Mouse (Mus musculus): Measurements from ENCODE around the gene Gm20388.
"Not testable (repeated sequence)": the region's sequence is repeated elsewhere in the genome, so short reads cannot be mapped to it uniquely, and the experiment has no call there.

The Gm20388 gene

DNA sequence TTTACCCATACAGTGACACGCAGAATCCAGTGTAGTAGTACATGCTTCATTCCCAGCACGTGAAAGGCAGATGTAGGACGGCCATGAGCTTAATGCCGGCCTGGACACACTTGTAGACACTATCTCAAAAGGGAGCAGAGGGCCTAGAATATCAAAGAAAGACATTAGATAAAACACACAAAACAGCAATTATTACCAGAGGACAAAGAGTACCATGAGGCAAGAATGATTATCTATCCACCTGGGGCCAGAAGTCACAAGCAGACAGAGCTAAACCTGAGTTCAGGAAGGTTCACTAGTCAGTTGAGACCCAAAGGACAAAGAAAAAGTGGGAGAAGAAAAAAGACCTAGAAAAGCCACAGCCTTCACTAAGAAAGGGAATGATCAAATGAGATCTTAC lies 3106.5 kb downstream of the Gm20388 start:
- no peak for DNase-seq (ENCODE audit: extremely low spot score)

DNA sequence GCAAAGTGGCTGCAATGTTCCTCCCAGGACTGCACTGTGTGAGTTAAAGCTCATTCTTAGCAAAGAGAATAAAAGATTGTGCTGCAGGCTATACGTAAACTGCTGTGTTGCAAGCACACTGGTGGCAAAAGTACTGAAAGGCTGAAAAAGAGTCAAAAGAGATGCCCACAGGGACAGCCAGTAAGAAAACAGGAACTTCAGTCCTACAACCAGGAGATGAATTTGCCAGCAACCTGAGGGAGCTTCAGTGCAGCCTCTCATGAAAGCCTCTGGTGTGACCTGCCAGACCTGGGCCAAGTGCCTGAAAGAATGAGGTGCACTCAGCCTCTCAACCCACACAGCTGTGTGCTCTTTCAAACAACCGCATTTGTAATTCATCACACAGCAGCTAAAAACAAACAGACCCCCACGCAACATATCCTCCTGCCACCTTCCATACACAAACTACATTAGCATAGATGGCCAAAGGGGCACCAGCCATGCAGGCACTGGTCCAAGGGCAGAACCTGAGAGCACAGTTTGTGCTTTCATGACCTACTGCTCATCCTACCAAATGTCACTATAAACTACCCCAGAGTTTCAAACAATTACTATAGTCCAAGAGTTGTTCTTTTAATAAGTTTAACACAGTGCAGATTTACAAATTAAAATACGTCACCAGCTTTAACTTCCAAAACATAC lies 3108.0 kb downstream of the Gm20388 start:
- no peak for DNase-seq (ENCODE audit: extremely low spot score)

DNA sequence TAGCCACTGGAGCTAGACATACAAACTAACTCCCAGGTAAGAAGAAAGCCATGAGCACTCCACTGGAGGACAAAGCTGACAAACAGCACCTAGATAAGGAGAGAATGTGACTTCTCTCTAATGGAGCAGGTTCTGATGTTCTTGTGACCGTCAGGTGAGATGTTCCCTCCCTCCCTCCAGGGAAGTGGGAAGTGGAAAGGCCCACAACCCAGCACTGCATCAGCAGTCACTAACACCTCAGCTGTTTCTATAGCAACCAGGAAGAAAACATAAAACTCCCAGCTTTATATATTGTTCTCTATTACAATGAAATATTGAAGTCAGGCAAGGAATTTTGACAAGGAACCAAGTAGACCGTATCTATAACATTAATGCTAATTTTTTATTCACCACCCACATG lies 3109.4 kb downstream of the Gm20388 start:
- DNase-seq (ENCODE audit: extremely low spot score), result no peak

DNA sequence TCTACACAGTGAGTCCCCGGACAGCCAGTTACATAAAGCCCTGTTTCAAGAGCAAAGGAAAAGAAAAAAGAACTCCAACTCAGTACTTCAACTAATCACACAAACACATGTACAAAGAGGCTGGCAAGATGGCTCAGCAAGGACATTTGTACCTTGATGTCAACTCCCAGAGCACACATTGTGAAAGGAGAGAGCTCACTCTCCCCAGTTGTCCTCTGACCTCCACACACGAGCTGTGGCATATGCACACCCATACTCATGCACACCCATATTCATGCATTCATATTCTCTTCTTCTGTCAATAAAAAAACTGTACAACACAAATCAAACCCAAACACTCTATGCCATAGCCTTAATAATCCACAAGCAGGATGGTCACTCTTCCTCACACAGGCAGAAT lies 3110.2 kb downstream of the Gm20388 start:
- DNase-seq (ENCODE audit: extremely low spot score), result no peak

DNA sequence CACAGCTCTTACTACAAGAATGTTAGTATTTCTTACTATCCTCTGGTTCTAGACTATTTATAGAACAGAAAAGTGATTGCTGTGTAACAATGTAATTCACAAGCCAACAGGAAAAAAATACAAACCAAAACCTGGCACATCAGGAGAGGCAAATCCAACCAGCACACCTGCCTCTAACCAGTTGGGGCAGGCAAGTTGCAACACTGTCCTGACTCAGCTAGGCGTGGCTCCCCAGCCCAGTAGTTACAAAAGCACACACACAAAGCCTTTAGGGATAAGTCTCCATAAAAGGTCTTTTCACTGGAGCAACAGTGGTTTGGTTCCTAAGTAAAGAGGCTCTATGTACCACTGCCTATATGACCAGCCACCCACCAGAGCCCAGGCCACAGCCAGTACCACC lies 3110.6 kb downstream of the Gm20388 start:
- DNase-seq (ENCODE audit: extremely low spot score), result no peak

DNA sequence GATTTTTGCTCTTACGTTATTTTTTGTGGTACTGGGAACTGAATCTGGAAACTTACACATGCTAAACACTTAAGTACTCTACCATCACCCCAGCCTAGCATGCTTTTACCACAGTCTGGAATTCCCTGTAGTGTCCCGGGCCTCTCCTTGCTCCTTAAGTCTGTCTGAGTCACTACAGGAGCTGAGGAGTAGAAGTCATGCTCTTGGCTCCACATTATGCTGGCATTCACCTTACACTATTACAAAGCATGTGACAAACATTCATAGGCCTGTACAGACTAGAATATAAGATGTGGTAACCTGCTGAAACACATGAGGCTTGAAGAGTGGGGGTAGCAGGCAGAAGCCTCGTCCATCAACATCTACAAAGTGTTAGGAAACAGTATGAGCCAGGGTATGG lies 3112.1 kb downstream of the Gm20388 start:
- DNase-seq (ENCODE audit: extremely low spot score), result no peak

DNA sequence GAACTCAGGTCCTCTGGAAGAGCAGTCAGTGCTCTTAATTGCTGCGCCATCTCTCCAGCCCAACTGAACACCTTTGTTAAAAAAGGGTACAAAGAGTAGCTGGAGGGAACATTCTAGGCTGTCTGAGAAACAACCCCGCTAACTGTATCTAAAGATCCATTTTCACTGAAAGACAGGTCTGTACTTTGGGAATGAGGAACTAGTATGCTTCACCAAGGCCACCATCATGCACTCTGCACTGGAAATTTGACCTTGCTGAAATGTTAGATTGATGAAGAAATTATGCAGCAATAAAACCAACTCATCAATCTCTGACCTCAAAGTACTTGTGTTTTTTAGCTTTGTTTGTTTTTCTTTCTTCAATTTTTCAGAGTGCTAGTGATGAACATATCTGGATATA lies 3113.6 kb downstream of the Gm20388 start:
- DNase-seq (ENCODE audit: extremely low spot score), result no peak

DNA sequence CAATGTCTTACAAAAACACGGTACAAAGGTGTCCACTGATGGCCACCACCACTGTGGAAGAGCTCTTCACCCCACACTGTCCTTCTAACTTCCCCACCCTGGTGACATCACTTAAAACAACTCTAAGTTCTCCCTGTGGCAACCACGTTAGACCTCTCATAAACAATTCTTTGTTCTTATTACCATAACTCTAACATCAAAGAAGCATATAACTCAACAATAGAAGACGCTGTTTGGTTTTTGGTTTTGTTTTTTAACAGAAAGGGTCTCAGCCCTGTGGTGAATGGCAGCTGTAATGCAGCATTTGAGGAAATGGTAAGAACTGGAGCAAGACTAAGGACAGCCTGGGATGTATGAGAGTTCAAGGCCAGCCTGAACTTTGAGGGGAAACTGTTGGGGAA lies 3115.3 kb downstream of the Gm20388 start:
- DNase-seq (ENCODE audit: extremely low spot score), result no peak

DNA sequence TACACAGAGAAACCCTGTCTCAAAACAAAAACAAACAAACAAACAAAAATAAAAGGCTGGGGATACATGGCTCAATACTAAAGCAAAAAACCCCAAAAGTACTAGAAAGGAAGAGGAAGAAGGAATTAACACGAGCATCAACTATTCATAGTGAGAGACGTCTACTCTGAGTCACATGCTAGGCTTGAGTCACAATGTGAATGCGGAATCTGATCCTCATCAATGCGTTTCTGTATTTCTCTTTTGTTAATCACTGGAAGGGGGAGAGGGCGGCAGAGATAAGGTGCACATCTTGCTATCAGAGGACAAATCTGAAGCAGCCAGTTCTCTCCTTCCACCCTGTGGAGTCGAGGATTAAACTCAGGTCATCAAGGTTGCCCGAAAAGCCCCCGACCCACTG lies 3117.1 kb downstream of the Gm20388 start:
- no peak for DNase-seq (ENCODE audit: extremely low spot score)

DNA sequence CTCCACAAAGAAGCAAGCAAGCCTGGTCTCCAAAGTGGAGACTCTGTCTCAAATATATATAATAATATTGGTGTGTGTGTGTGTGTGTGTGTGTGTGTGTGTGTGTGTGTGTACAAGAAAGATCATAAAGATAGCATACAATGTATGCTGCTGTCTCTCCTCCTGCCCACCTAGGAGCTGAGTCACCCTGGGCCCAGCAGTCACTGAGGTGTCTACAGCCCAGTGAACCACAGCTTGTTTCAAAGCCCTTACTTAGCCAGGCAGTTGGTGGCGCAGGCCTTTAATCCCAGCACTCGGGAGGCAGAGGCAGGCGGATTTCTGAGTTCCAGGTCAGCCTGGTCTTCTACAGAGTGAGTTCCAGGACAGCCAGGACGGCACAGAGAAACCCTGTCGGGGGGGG lies 3119.4 kb downstream of the Gm20388 start:
- DNase-seq (ENCODE audit: extremely low spot score), result not testable (repeated sequence)

DNA sequence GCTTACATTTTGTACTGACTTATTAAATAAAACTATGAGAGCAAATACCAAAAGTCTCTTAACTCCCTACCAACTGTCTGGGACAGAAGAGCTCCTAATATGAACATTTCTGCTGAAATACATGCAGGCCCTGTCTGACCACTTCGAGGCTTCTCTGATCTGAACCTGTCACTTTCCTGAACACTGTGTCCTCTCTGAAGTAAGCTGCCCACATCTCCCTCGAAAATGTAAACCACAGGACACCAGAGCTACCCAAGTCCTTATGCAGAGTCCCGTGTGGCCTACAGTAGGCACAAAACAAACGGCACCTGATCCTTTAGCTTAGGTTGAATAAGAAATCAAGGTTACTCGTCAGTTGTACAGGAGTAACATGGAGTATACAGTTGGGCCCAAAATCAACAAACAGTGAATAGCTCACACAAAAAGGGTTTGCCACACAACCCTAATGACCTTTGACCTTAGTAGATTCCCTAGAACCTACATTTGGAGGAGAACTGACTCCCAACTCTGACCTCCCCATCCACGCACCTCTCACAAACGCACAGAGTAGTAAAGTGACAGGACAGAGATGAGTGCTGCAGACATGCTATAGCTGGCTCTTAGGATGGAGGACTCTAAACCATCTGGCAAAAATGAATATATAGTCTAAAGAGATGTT lies 3120.8 kb downstream of the Gm20388 start:
- no peak for DNase-seq (ENCODE audit: extremely low spot score)

DNA sequence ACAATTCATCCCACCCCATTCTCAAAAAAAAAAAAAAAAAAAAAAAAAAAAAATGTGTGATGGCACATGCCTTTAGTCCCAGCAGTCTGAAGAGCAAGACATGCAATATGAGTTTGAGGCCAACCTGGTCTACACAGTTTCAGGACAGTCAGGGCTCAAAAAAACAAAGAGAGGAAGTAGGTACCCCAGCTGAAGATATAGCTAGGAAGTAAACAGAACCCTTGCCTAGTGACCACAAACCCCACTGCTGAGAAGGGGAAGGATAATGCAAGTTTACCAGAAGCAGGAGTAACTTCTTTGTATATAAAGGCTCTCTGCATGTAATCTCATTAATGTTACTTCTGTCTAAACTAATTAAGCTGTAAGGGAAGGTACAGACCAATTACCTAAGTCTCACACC lies 3122.1 kb downstream of the Gm20388 start:
- no peak for DNase-seq (ENCODE audit: extremely low spot score)

DNA sequence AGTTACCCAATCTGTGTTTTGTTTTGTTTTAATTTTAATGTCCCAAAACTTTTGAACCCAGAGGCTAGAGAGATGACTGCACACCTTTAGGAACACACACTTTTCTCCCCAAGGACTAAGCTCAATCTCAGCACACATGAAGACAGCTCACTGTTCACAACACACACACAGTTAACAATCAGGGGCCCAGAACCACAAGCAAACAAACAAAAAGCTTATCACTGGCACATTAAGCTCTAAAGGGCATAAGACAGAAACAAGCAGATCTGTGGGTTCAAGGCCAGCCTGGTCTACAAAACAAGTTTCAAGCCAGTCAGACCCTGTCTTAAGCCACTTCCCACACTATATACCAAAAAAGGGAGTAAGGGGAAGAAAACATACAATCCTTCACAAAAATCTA lies 3122.8 kb downstream of the Gm20388 start:
- no peak for DNase-seq (ENCODE audit: extremely low spot score)

DNA sequence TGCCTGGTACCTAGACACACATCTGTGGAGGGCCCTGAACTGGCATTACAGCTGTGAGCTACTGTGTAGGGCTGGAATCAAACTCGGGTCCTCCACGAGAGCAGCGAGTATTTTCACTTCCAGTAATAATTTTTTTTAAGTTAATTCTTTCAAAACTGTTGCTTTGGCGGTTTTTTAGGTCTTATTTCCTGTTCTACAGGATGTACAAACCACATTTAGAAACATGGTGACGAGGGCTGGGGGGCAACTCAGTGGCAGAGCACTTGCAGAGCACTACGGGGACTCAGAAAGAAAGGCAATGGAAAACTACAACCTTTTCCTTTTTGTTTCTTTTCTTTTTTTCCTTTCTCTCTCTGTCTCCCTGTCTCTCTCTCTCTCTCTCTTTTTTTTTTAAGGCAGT lies 3123.5 kb downstream of the Gm20388 start:
- no peak for DNase-seq (ENCODE audit: extremely low spot score)

DNA sequence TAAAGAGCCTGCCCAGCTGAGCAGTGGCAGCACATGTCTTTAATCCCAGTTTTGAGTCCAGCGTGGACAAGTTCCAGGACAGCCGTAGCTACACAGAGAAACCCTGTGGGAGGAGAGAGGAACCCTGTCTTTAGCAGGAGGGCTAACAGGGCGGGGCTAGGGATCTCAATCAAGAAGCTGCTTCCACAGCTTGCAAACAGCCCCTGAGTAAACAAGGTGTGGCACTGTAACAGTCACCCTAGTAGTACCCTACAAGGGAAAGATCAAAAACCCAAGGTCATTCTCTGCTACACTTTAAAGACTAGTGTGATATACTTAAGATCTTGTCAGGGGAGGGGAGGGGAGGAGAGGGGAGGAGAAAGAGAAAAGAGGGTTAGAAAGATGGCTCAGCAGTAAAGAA lies 3126.3 kb downstream of the Gm20388 start:
- DNase-seq (ENCODE audit: extremely low spot score), result no peak

DNA sequence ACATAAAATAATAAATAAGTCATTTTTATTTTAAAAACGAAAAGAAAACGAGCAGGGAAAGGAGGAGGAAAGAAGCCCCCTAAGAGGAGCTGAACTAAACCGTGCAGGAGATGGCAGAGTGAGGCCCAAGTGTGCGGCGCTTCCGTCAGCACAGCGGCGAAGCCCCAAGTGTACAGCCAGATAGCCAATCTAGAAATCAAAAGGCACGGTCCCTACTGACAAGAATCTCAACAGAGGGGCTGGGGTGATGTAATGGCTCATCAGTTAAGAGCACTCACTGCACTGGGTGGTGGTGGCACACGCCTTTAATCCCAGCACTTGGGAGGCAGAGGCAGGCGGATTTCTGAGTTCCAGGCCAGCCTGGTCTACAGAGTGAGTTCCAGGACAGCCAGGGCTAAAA lies 3126.8 kb downstream of the Gm20388 start:
- no peak for DNase-seq (ENCODE audit: extremely low spot score)

DNA sequence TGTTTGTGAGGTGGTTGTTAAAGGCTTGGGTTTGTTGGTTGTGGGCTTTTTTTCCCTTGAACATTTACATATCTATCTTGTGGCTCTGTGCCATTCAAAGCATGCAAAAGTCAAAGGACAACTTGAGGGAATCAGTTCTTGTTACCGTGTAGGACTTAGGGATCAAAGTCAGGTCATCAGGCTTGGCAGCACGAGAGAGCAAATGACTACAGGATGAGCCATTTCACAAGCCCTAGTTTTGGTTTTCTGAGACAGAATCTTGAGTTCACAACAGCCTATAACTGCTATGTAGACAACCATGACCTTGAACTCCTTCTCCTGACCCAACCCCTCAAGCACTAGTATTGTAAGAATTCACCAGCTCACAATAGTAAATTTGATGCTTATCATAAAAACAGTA lies 3127.7 kb downstream of the Gm20388 start:
- no peak for DNase-seq (ENCODE audit: extremely low spot score)

DNA sequence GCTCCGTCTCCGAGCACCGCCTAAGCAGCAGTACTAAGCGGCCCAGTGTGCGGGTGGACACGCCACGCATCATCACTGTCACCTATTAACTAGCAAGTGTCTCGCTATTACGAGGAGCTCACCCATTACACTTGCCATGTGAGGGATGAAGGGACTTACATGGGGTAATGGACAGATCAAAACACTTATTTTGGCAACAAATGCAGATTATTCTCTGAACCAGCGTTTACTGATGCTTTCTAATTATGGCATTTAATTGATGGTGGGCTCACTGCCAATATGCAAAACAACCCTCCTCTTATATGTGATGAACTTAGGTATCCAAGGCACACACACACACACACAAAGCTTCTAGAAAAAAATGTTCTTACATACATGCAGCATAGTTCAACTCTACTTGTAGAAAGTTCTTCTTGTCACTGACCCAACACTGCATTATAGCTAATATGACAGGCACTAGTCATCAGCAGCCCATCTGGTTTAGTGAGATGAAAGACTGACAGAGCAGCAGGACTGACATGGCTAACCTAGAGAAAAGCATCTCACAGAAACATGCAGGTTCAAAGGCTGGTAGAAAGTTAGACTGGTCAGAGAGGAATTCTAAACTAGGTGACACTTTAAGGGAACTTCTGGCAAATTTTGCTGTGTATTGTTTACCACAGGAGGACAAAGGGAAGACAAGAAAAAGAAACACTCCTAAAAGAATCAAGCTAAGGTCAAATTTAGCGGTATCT lies 3128.9 kb downstream of the Gm20388 start:
- no peak for DNase-seq (ENCODE audit: extremely low spot score)

DNA sequence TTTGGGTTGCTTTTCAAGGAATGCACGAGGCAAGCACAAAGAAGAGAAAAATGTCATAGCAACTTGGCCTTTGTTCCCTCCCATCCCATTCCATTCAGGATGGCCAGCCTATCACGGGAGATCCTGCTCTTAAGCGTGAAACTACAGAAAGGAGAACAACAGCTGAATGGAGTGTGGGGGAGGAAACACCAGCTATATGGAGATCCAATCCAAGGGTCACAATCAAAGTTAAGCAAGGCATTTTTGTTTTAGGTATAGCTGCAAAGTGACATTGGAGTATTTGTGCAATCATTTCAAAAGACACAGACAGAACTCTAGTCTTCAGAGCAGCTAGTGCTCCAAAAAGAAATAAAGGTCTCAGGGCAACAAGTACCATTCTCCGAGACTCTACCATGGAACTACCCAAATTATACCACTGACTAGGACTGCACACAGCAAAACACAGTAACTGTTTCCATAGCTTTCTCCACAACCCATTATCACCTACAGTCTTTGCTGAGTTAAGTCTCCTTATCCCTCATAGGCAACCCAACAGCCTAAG lies 3129.5 kb downstream of the Gm20388 start:
- peak; percentile 51 for DNase-seq (ENCODE audit: extremely low spot score)

DNA sequence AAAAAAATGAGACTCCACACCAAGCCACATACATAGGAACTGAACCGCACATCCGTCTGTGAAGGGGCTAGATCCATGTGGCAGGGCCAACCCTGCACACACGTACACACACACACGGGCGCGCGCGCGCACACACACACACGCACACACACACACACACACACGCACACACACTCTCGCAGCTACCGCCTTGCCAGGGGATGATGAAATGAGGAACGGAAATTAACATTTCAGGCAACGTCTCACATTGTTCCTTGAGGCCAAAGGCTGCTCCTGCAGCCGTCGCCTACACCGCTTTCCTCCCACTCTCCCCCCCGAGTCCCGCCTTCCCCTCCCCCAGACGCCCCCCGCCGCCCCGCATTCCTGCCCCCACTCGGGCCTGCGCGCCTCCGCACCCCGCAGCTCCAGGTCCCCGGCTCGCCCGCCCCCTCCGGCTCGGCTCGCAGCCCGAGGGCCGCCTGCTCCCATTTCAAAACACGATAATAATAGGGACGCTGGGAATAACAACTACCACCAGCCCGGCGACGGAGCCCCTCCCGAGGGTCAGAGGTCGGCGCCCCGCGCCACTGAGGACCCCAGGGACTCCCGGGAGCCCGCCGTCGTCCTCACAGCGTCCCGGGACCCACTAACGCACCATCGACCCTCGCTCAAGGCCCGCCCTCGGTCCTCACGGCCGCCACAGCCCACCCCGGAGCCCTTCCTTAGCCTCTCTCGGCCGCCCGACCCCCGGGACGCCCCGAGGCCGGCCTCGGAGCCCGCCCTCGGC lies 3130.6 kb downstream of the Gm20388 start:
- peak; percentile 68 for DNase-seq (ENCODE audit: extremely low spot score)

DNA sequence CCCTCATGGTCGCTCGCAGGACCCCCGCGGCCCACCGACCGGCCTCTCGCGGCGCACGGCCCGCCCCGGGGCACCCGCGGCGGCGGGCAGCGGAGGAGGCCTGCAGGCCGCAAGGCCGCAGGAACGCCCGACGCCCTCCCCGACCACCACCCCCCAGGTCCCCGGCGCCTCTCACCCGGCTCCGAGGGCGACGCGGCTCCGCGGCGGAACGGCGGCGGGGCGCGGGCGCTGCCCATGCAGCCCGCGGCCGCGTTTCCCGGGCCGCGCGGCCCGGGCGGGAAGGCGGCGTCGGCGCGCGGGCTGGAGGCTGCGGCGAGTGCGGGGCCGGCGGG lies 3131.1 kb downstream of the Gm20388 start:
- DNase-seq (ENCODE audit: extremely low spot score), result no peak

Data from embryo, embryonic 9.5 days (tissue).